Mouse (Mus musculus) lung, embryonic 14.5 days (tissue): ENCODE measurements at regions not wholly inside any gene's neighbourhood (a gene's known extent, or its start where the extent isn't known, plus 50 kb on each side); places are given as distances from the start of the nearest gene placed in this dataset.
"Not testable (repeated sequence)": the region's sequence is repeated elsewhere in the genome, so short reads cannot be mapped to it uniquely, and the experiment has no call there.

Experiments used
- ATAC-seq: fragments of 200-750 bp; cut with Nextera tagmentation; 2 replicates; pipeline ENCODE4 v1.8.0; 2017; ENCODE audit warnings: mild to moderate bottlenecking, moderate TSS enrichment, moderate library complexity; ENCODE audit not compliant: insufficient read depth
- DNase-seq: peaks from one replicate; pipeline ENCODE4 v3.0.0-alpha.2; 2015
- H3K27ac ChIP-seq: fragments of 300-500 bp; sonication (generic); 2 replicates; pipeline ENCODE4 v1.5.1; 2014; ENCODE audit warnings: low read depth, mild to moderate bottlenecking, moderate library complexity
- H3K27me3 ChIP-seq: fragments of 300-500 bp; sonication (generic); 2 replicates; pipeline ENCODE4 v1.6.1; 2014; ENCODE audit warnings: low read length, control low read depth; ENCODE audit not compliant: insufficient read depth
- H3K36me3 ChIP-seq: fragments of 300-500 bp; sonication (generic); 2 replicates; pipeline ENCODE4 v1.6.1; 2014; ENCODE audit warnings: control low read depth; ENCODE audit not compliant: insufficient read depth
- H3K4me1 ChIP-seq: fragments of 300-500 bp; sonication (generic); 2 replicates; pipeline ENCODE4 v1.6.1; 2014; ENCODE audit warnings: antibody characterized with exemption, control low read depth; ENCODE audit not compliant: insufficient read depth
- H3K4me2 ChIP-seq: fragments of 300-500 bp; sonication (generic); 2 replicates; pipeline ENCODE4 v1.6.1; 2014; ENCODE audit warnings: mild to moderate bottlenecking
- H3K4me3 ChIP-seq: fragments of 300-500 bp; sonication (generic); 2 replicates; pipeline ENCODE4 v1.5.1; 2014; ENCODE audit warnings: low read depth, low read length
- H3K9ac ChIP-seq: fragments of 300-500 bp; sonication (generic); 2 replicates; pipeline ENCODE4 v1.6.1; 2014
- H3K9me3 ChIP-seq: fragments of 300-500 bp; sonication (generic); 2 replicates; pipeline ENCODE4 v1.6.1; 2016; ENCODE audit warnings: low read depth, low read length, control low read depth
- CTCF ChIP-seq: IDR thresholded peaks from 2 replicates; pipeline ENCODE4 v1.5.1; 2016; ENCODE audit warnings: antibody characterized with exemption, low read depth
- WGBS: fragments of 180-500 bp; shearing (Covaris S2); extraction: QIAGEN DNeasy Blood & Tissue Kit; methylation state at CpG from one replicate; pipeline ENCODE4 v1.1.7; 2014; 5-methylcytosine and 5-hydroxymethylcytosine counted together

DNA sequence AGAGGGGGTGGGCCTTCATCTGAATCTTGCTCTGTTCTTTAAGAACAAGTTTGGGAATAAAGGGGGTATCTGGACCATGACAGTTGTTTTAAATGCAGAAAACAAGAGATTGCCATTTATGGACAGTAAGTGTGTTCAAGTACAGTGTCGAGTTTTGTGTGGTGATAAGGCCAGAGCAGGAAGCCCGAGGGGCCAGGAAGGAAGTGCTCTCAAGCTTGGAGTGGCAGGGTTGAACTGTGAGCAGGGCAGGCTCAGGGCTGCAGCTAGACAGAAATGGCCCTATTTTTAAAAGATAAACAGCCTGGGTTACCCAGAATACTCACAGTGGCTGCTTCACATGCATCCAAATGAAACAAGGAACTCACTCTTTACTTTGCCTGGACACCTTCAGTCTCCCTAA is 184.4 kb upstream of the Gm37988 start:
- peak; percentile 50 for DNase-seq

DNA sequence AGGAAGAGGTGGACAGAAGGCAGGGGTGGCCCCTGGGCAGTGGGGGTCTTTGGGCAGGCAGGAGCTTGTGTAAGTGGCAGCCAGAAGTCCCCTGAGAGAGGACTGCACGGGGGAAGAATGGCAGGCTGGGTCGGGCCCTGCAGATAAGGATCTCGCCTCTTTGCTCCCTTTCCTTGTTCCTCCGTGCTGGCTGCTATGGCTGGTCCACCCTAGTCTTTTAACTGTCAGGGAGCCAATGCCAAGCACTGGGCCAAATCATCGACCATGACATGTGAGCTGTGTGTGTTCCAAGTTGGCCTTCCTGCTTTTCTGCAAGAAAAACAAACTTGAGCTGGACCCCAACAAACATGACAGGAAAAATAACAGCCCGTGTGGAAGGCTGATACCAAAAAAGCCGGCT is 153.8 kb upstream of the Gm37988 start:
- no peak overlapping the region for H3K9ac ChIP-seq
- no peak for DNase-seq
- H3K36me3 ChIP-seq, result no peaks in the 10 kb centered on the region
- ATAC-seq, result no peak
- H3K4me1 ChIP-seq, result no peaks in the 10 kb centered on the region
- H3K4me3 ChIP-seq, result no peak overlapping the region
- WGBS, result 10% methylated on average over 7 of the region's 7 CpGs
- no peak overlapping the region for H3K27ac ChIP-seq
- TF ChIP-seq CTCF, result no peak
- H3K27me3 ChIP-seq, result no peaks in the 10 kb centered on the region
- H3K9me3 ChIP-seq, result no peaks in the 10 kb centered on the region
- no peak overlapping the region for H3K4me2 ChIP-seq

More for the DNA sequence above, 184.4 kb upstream of the Gm37988 start:
- Histone ChIP-seq H3K27me3 (no peaks in the 10 kb centered on the region), H3K4me2 (no peak overlapping the region), H3K36me3 (no peaks in the 10 kb centered on the region), H3K4me3 (no peak overlapping the region), H3K4me1 (peaks cover 11% of the 10 kb centered on the region; the same call in 1 of the 2 replicates), H3K9ac (no peak overlapping the region), H3K9me3 (no peaks in the 10 kb centered on the region), H3K27ac (peak overlapping the region; percentile 50; the same call in 1 of the 2 replicates)
- TF ChIP-seq CTCF, result no peak
- 19% methylated on average over 2 of the region's 2 CpGs for WGBS
- peak; percentile 67; the same call in 1 of the 2 replicates for ATAC-seq

DNA sequence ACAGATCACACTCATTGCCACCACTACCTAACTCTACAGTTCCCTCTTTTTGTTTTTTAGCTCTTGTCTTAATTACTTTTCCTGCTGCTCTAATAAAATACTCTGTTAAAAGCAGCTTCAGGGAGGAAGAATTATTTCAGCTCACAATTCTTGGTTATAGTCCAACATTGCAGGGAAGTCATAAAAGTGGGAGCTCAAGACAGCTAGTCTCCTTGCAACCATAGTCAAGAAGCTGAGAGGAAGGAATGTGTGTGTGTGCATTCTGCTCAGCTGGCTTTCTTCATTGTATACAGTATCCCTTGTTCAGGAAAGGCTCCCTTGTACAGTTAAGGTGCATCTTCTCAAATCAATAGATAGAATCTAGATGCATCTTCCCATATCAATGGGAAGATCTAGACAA is 152.4 kb upstream of the Gm37988 start:
- H3K4me2 ChIP-seq, result no peak overlapping the region
- H3K36me3 ChIP-seq, result no peaks in the 10 kb centered on the region
- H3K4me1 ChIP-seq, result no peaks in the 10 kb centered on the region
- no peak overlapping the region for H3K4me3 ChIP-seq
- no peak overlapping the region for H3K9ac ChIP-seq
- no peak for DNase-seq
- TF ChIP-seq CTCF, result no peak
- H3K27ac ChIP-seq, result no peak overlapping the region
- ATAC-seq, result no peak
- no peaks in the 10 kb centered on the region for H3K27me3 ChIP-seq
- H3K9me3 ChIP-seq, result no peaks in the 10 kb centered on the region

DNA sequence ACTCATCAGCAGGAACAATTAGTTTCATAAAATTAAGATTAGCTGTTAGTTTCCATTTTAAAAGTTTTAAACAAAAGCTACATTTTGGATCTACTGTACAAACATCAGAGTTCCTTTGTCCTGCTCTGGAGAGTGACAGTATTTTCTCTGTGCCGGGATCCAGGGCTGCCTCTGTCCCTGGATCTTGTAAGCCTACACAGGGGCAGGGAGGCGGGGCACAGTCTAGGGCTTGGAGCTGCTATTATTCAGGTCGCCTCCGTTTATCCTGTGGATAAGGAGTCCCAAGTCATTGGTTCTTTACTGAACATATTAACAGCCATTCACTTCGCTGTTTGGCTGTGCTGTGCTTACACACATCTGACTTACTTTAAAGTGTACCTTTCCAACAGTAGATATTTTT is 150.8 kb upstream of the Gm37988 start:
- 35% methylated on average over 5 of the region's 5 CpGs for WGBS
- ATAC-seq (no peak), DNase-seq (no peak)
- Histone ChIP-seq H3K27me3 (no peaks in the 10 kb centered on the region), H3K4me1 (no peaks in the 10 kb centered on the region), H3K9me3 (no peaks in the 10 kb centered on the region), H3K27ac (no peak overlapping the region), H3K4me2 (no peak overlapping the region), H3K9ac (no peak overlapping the region), H3K4me3 (no peak overlapping the region), H3K36me3 (no peaks in the 10 kb centered on the region)
- TF ChIP-seq CTCF, result no peak

DNA sequence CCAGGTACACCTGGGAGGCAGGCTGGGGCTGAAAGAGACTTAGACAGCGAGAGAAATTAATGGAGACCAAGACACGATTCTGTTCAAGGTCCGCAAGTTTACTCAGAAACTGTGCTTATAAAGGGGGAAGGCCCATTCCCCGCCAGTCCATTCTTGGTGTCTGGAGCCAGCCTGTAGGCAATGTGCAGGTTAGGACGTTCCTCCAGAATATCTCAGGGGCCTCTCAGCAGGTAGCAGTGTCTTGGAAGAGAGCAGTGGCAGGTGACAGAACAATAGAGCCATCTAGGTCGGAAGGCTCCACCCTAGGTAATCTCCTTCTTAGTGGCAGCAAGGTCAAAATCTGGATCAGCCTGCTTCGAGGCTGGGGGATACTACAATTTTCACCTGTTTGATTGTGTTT is 147.6 kb upstream of the Gm37988 start:
- H3K36me3 ChIP-seq, DNase-seq, ATAC-seq, H3K4me1 ChIP-seq, H3K4me3 ChIP-seq, H3K27me3 ChIP-seq, H3K27ac ChIP-seq, H3K9ac ChIP-seq, H3K4me2 ChIP-seq, H3K9me3 ChIP-seq: not testable (repeated sequence)
- 71% methylated on average over 7 of the region's 7 CpGs for WGBS

DNA sequence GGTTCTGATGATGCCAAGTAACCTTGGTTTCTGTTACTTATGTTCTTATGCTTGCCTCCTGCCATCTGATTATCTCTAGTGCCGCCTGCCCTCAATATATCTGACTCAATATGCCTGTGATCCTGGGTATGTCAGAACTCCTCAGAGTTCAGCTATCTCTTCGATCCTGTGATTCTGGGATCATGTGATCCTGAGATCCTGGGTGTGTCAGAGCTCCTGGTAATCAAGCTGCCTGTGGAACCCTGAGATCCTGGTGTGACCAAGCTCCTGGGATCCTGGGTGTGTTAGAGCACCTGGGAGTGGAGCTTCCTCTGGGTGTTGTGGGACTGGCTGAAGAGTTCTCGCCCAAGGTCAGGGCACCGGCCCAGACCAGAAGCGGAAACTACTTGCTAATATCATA is 147.1 kb upstream of the Gm37988 start:
- 89% methylated on average over 5 of the region's 5 CpGs for WGBS
- H3K4me2 ChIP-seq, H3K9ac ChIP-seq, H3K27me3 ChIP-seq, H3K4me3 ChIP-seq, H3K9me3 ChIP-seq, H3K4me1 ChIP-seq, H3K36me3 ChIP-seq, H3K27ac ChIP-seq, ATAC-seq, DNase-seq: not testable (repeated sequence)

DNA sequence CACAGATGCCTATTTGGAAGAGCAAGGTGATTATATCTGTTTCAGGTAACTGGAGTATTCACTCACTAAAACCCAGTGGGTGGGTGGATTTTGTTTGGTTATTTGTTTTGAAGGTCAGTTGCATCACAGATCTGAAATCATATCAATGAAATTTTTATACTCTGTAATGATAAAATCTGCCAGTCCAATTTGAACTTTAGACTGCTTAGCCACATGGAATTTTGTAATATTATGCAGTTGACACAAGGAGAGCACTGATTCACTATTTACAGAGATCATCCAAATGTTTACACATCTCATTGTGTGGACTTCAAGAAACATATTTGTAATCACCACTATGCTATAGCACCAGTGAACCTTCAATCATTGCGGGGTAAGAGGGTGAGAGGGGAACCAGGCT is 145.9 kb upstream of the Gm37988 start:
- 76% methylated on average over 1 of the region's 1 CpGs for WGBS
- Histone ChIP-seq H3K9me3 (no peaks in the 10 kb centered on the region), H3K36me3 (no peaks in the 10 kb centered on the region), H3K9ac (no peak overlapping the region), H3K4me2 (no peak overlapping the region), H3K27me3 (no peaks in the 10 kb centered on the region), H3K4me3 (no peak overlapping the region), H3K27ac (no peak overlapping the region), H3K4me1 (no peaks in the 10 kb centered on the region)
- ATAC-seq (no peak), DNase-seq (no peak)
- TF ChIP-seq CTCF, result no peak

DNA sequence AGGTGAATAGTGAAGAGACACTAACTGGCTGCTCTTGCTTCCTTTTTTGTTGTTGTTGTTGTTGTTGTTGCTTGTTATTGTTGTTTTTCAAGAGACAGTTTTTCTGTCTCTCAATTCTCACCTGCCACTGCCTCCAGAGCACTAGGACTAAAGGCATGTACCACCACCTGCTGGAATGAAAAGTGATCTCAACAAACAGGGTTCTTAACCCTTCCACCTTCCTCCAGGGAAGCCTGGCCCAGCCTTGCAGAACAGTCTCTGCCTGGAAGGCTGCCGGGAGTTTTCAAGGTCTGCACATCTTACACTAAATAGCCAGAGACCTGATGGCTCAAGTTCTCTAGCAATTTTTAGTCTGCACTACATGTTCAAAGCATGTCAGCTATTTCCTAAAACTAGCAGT is 138.0 kb upstream of the Gm37988 start:
- ATAC-seq (no peak), DNase-seq (no peak)
- Histone ChIP-seq H3K27ac (no peak overlapping the region), H3K4me3 (no peak overlapping the region), H3K4me2 (no peak overlapping the region), H3K9me3 (no peaks in the 10 kb centered on the region), H3K9ac (no peak overlapping the region), H3K27me3 (no peaks in the 10 kb centered on the region), H3K4me1 (no peaks in the 10 kb centered on the region), H3K36me3 (no peaks in the 10 kb centered on the region)
- 63% methylated on average over 1 of the region's 1 CpGs for WGBS
- no peak for TF ChIP-seq CTCF
